Mouse (Mus musculus): ENCODE data around the gene Syne2.

GRCm38 (mm10) chr12:75833960-75834729 is 16.2 kb downstream of the Syne2 start:
- TF ChIP-seq POLR2A (IDR thresholded peaks at IDR 0.05; ENCODE audit: low read depth, low read length): no peak
- no peak for TF ChIP-seq CTCF (IDR thresholded peaks at IDR 0.05; ENCODE audit: extremely low read depth, insufficient read depth, insufficient read length, insufficient replicate concordance)

All from spleen, adult 2 months (tissue).